Mouse (Mus musculus) kidney, adult 2 months (tissue): ENCODE data around the gene Polr2j.

Source experiments
- CTCF ChIP-seq: fragments of 200-500 bp; conservative IDR thresholded peaks from 2 replicates; pipeline ENCODE4 v1.5.1; 2011; ENCODE audit warnings: low read depth, mild to moderate bottlenecking, control low read depth, low read length, moderate library complexity, mixed read lengths; ENCODE audit not compliant: insufficient read depth, insufficient read length
- POLR2A ChIP-seq: fragments of 200-500 bp; IDR thresholded peaks from one replicate; pipeline ENCODE4 v1.6.1; 2011; ENCODE audit warnings: low read depth, low read length, control low read depth

DNA sequence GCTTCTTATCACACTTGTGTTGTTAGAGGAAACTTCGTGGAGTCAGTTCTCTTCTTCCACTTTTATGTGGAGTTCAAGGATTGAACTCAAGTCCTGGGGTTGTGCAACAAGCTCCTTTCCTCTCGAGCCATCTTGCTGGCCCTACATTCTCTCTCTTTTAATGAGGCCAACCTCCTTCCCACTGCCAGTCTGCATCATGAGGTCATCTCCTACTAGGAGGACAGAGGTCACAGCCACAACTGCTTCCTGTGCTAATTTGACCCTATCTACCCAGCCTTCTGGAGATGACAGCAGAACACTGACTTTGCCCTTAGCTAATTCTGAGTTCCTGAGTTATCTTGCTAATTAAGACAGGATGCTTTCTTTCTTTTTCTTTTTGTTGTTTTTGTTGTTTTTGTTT is 7.9 kb upstream of the Polr2j start:
- TF ChIP-seq POLR2A (no peak), CTCF (no peak)
